Mouse (Mus musculus): ENCODE measurements around the gene Gm45140. TPM values are rescaled to one million over a fixed set of nuclear protein-coding genes. Genes with fewer than 3 reads are reported as not detected.

Gene Gm45140
- polyA plus RNA-seq, 1 experiment from 2014 or later = 3.5 TPM

DNA sequence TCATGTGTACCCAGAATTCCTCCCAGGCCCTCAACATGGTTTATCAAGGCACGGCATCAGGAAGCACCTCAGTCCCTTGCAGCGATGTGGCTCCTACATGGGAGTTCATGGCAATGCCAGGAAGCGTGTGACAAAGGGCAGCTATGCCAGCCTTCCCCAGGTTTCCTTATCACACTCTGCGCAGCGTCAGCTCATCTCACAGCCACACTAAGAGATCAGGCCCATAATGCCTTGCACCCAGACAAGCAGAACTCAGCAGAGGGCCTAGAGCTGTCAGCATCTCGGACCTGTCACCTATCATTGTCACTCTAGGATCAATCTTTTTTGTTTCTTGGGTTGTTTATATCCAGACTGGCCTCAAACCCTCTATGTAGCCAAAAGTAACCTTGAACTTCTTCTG lies 36.0 kb downstream of the Gm45140 start:
- no peak overlapping the region for H3K27ac ChIP-seq (ENCODE audit: low read length)
- ATAC-seq (ENCODE audit: low read depth) = no peak
- H3K4me2 ChIP-seq (ENCODE audit: low read depth, low read length) = no peak overlapping the region
- no peak overlapping the region for H3K4me3 ChIP-seq (ENCODE audit: low read length)
- H3K27me3 ChIP-seq (ENCODE audit: control insufficient read depth, insufficient read depth, low read depth, low read length) = no peaks in the 10 kb centered on the region
- WGBS = 79% methylated on average over 6 of the region's 6 CpGs
- no peak overlapping the region for H3K9ac ChIP-seq (ENCODE audit: low read length)
- H3K4me1 ChIP-seq (replicated peaks; ENCODE audit: control insufficient read depth, insufficient read depth, low read length) = no peaks in the 10 kb centered on the region
- no peaks in the 10 kb centered on the region for H3K9me3 ChIP-seq (ENCODE audit: control insufficient read depth, low read length)
- H3K36me3 ChIP-seq (ENCODE audit: control insufficient read depth, insufficient read depth, low read length) = 0 out of 2 replicates have a peak, but pooled peaks cover 2% of the 10 kb centered on the region

DNA sequence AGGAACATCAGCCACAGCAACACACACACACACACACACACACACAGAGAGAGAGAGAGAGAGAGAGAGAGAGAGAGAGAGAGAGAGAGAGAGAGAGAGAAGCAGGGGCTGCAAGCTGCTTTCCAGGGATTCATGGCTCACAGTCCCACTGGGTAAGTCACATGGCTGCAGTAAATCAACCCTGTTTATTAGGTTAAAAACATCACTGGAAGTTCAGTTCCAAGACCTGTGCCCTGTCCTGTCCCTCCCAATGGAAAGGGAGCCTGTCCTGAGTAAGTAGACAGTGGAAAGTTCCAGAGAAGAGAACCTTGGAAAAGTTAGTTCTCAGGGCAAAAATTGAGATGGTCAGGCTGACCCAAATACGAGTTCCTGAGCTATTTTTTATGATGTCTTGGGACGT lies 38.3 kb downstream of the Gm45140 start:
- no peaks in the 10 kb centered on the region for H3K4me1 ChIP-seq (replicated peaks; ENCODE audit: control insufficient read depth, insufficient read depth, low read length)
- no peak overlapping the region for H3K4me2 ChIP-seq (ENCODE audit: low read depth, low read length)
- no peak overlapping the region for H3K9ac ChIP-seq (ENCODE audit: low read length)
- H3K27me3 ChIP-seq (ENCODE audit: control insufficient read depth, insufficient read depth, low read depth, low read length) = no peaks in the 10 kb centered on the region
- 27% methylated on average over 2 of the region's 2 CpGs for WGBS
- no peak overlapping the region for H3K4me3 ChIP-seq (ENCODE audit: low read length)
- ATAC-seq (ENCODE audit: low read depth) = no peak
- no peaks in the 10 kb centered on the region for H3K9me3 ChIP-seq (ENCODE audit: control insufficient read depth, low read length)
- H3K27ac ChIP-seq (ENCODE audit: low read length) = no peak overlapping the region
- peaks cover 5% of the 10 kb centered on the region for H3K36me3 ChIP-seq (ENCODE audit: control insufficient read depth, insufficient read depth, low read length)

- H3K4me2 ChIP-seq (ENCODE audit: low read depth, low read length) = no peak overlapping the region
- H3K27ac ChIP-seq (ENCODE audit: low read length) = no peak overlapping the region
- H3K9me3 ChIP-seq (ENCODE audit: control insufficient read depth, low read length) = no peaks in the 10 kb centered on the region
- no peaks in the 10 kb centered on the region for H3K4me1 ChIP-seq (replicated peaks; ENCODE audit: control insufficient read depth, insufficient read depth, low read length)
- H3K9ac ChIP-seq (ENCODE audit: low read length) = no peak overlapping the region
- ATAC-seq (ENCODE audit: low read depth) = no peak
- peaks cover 9% of the 10 kb centered on the region for H3K36me3 ChIP-seq (ENCODE audit: control insufficient read depth, insufficient read depth, low read length)
- H3K27me3 ChIP-seq (ENCODE audit: control insufficient read depth, insufficient read depth, low read depth, low read length) = no peaks in the 10 kb centered on the region
- 85% methylated on average over 6 of the region's 6 CpGs for WGBS
- H3K4me3 ChIP-seq (ENCODE audit: low read length) = no peak overlapping the region
These were observed 39.2 kb downstream of the Gm45140 start for GRCm38 (mm10) chr6:87796251-87796880.

DNA sequence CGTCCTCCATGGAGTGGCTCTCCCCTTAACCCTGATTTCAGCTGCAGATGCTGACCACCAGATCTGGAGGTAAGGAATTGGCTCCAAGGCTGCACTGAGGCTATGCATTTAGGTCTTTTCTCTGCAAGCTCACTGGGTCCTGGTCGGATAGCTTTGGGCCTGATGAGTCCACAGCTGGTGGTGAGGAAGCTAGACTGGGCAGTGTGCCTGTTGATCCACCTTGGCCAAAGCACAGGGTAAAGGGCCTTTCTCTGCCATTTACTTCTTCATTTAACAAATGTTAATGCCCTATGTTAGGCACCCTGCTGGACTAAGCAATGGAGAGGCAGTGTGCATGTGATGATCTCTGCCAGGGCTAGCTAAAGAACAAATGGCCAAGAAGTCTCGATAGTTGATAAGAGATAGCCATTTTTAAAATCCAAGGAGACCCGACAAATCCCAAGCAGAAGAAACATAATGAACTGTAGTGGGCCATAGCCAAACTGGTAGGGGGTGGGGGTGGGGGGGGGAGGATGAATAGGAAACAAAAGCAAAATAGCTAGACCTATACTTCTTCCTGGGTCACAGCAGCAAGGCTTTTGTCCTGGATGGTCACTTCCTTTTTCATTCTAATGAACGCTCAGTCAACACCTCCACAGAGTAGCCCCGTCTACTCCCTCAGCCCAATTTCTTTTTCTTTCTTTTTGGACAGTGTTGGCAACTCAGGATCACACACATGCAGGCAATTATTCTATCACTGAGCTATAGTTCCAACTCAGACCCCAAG lies 40.0 kb downstream of the Gm45140 start:
- Histone ChIP-seq H3K27me3 (ENCODE audit: control insufficient read depth, insufficient read depth, low read depth, low read length) (no peaks in the 10 kb centered on the region), H3K4me2 (ENCODE audit: low read depth, low read length) (no peak overlapping the region), H3K27ac (ENCODE audit: low read length) (no peak overlapping the region), H3K9ac (ENCODE audit: low read length) (no peak overlapping the region), H3K4me3 (ENCODE audit: low read length) (no peak overlapping the region), H3K4me1 (replicated peaks; ENCODE audit: control insufficient read depth, insufficient read depth, low read length) (no peaks in the 10 kb centered on the region), H3K9me3 (ENCODE audit: control insufficient read depth, low read length) (no peaks in the 10 kb centered on the region), H3K36me3 (ENCODE audit: control insufficient read depth, insufficient read depth, low read length) (peaks cover 9% of the 10 kb centered on the region)
- 73% methylated on average over 6 of the region's 6 CpGs for WGBS
- ATAC-seq (ENCODE audit: low read depth) = no peak

GRCm38 (mm10) chr6:87793821-87794510 lies 41.6 kb downstream of the Gm45140 start:
- Histone ChIP-seq H3K36me3 (ENCODE audit: control insufficient read depth, insufficient read depth, low read length) (peaks cover 9% of the 10 kb centered on the region), H3K27ac (ENCODE audit: low read length) (no peak overlapping the region), H3K4me2 (ENCODE audit: low read depth, low read length) (no peak overlapping the region), H3K9ac (ENCODE audit: low read length) (no peak overlapping the region), H3K9me3 (ENCODE audit: control insufficient read depth, low read length) (no peaks in the 10 kb centered on the region), H3K27me3 (ENCODE audit: control insufficient read depth, insufficient read depth, low read depth, low read length) (no peaks in the 10 kb centered on the region), H3K4me3 (ENCODE audit: low read length) (no peak overlapping the region), H3K4me1 (replicated peaks; ENCODE audit: control insufficient read depth, insufficient read depth, low read length) (peaks cover 7% of the 10 kb centered on the region)
- 90% methylated on average over 10 of the region's 10 CpGs for WGBS
- no peak for ATAC-seq (ENCODE audit: low read depth)

DNA sequence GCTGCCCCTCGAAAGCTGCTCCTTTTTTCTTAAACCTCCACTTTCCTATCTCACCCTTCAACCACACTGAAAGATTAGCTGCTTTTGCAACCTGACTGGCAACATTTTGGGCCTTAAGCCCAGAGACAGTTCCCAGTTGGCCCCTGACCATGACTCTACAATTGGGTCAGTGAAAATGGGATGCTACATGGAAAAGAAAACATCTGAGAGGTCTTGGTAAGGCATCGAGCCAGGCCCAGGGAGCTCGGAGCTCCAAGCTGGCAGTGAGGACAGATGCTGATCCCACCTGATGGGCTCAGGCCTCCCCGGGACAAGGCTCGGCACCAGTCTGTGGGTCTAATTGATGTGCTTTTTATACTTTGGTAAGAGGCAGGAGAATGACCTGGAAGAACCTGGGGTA lies 43.8 kb downstream of the Gm45140 start:
- no peak for ATAC-seq (ENCODE audit: low read depth)
- no peaks in the 10 kb centered on the region for H3K9me3 ChIP-seq (ENCODE audit: control insufficient read depth, low read length)
- H3K9ac ChIP-seq (ENCODE audit: low read length) = no peak overlapping the region
- no peak overlapping the region for H3K27ac ChIP-seq (ENCODE audit: low read length)
- H3K4me3 ChIP-seq (ENCODE audit: low read length) = no peak overlapping the region
- no peaks in the 10 kb centered on the region for H3K27me3 ChIP-seq (ENCODE audit: control insufficient read depth, insufficient read depth, low read depth, low read length)
- no peak overlapping the region for H3K4me2 ChIP-seq (ENCODE audit: low read depth, low read length)
- peaks cover 12% of the 10 kb centered on the region for H3K4me1 ChIP-seq (replicated peaks; ENCODE audit: control insufficient read depth, insufficient read depth, low read length)
- H3K36me3 ChIP-seq (ENCODE audit: control insufficient read depth, insufficient read depth, low read length) = peaks cover 9% of the 10 kb centered on the region
- 86% methylated on average over 5 of the region's 5 CpGs for WGBS

GRCm38 (mm10) chr6:87790779-87791480 lies 44.7 kb downstream of the Gm45140 start:
- H3K9ac ChIP-seq (ENCODE audit: low read length) = no peak overlapping the region
- no peak for ATAC-seq (ENCODE audit: low read depth)
- WGBS = 65% methylated on average over 7 of the region's 7 CpGs
- H3K27me3 ChIP-seq (ENCODE audit: control insufficient read depth, insufficient read depth, low read depth, low read length) = no peaks in the 10 kb centered on the region
- peaks cover 12% of the 10 kb centered on the region for H3K4me1 ChIP-seq (replicated peaks; ENCODE audit: control insufficient read depth, insufficient read depth, low read length)
- no peak overlapping the region for H3K4me3 ChIP-seq (ENCODE audit: low read length)
- no peak overlapping the region for H3K4me2 ChIP-seq (ENCODE audit: low read depth, low read length)
- peaks cover 9% of the 10 kb centered on the region for H3K36me3 ChIP-seq (ENCODE audit: control insufficient read depth, insufficient read depth, low read length)
- H3K9me3 ChIP-seq (ENCODE audit: control insufficient read depth, low read length) = no peaks in the 10 kb centered on the region
- H3K27ac ChIP-seq (ENCODE audit: low read length) = no peak overlapping the region

DNA sequence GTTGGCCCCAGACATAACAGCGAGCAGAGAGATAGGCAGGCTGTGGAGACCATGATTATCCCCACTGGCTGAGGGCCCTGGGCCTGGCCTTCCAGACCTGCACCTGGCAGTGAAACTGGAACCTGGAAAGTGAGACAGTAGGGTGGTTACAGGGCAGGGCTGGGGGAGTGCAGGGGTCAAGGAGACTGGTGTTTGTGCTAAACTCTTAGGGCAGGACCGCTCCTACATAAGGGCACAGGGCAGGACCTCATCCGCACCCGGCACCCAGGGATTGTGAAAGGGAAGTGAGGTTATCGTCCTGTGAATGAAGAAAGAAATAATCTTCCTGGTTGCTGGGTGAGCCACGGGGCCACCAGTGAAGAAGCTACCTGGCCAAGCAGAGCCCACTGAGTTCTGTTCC lies 45.8 kb downstream of the Gm45140 start:
- peak overlapping the region; percentile 36; the same call in 1 of the 2 replicates for H3K9ac ChIP-seq (ENCODE audit: low read length)
- WGBS = 93% methylated on average over 6 of the region's 6 CpGs

More for the DNA sequence above, 45.8 kb downstream of the Gm45140 start:
- Histone ChIP-seq H3K9me3 (ENCODE audit: control insufficient read depth, low read length) (no peaks in the 10 kb centered on the region), H3K4me3 (ENCODE audit: low read length) (no peak overlapping the region), H3K36me3 (ENCODE audit: control insufficient read depth, insufficient read depth, low read length) (peaks cover 9% of the 10 kb centered on the region), H3K27ac (ENCODE audit: low read length) (peak overlapping the region; percentile 72), H3K4me2 (ENCODE audit: low read depth, low read length) (no peak overlapping the region), H3K4me1 (replicated peaks; ENCODE audit: control insufficient read depth, insufficient read depth, low read length) (peaks cover 12% of the 10 kb centered on the region), H3K27me3 (ENCODE audit: control insufficient read depth, insufficient read depth, low read depth, low read length) (no peaks in the 10 kb centered on the region)
- no peak for ATAC-seq (ENCODE audit: low read depth)
